Mouse (Mus musculus) MEL (cell line): Measurements from ENCODE around the gene Ap3m1.

Source experiments
- CTCF ChIP-seq, 3 experiments: IDR thresholded peaks in 2 of 3; conservative IDR thresholded peaks in 1 of 3; 2 replicates each; pipeline ENCODE4 v1.5.1; 2011 to 2012; ENCODE audit warnings: low read length in 3 of 3, low read depth in 2 of 3, mild to moderate bottlenecking in 2 of 3, improper control_type of control experiment in 1 of 3, inconsistent platforms in 1 of 3, mixed read lengths in 1 of 3, moderate library complexity in 1 of 3; ENCODE audit not compliant: control insufficient read depth in 1 of 3, insufficient read depth in 1 of 3, poor library complexity in 1 of 3, severe bottlenecking in 1 of 3
- GABPA ChIP-seq: IDR thresholded peaks from 2 replicates; pipeline ENCODE4 v1.6.1; 2012; ENCODE audit warnings: low read depth, mild to moderate bottlenecking, inconsistent platforms, low read length, improper control_type of control experiment, moderate library complexity
- MAX ChIP-seq: IDR thresholded peaks from 2 replicates; pipeline ENCODE4 v1.6.1; 2011; ENCODE audit warnings: low read length, improper control_type of control experiment
- MEF2A ChIP-seq: IDR thresholded peaks from 2 replicates; pipeline ENCODE4 v1.6.1; 2014; ENCODE audit warnings: low read depth, mild to moderate bottlenecking, inconsistent platforms, low read length, improper control_type of control experiment; ENCODE audit not compliant: poor library complexity, insufficient replicate concordance, severe bottlenecking; ENCODE audit errors: extremely low read depth
- MXI1 ChIP-seq: IDR thresholded peaks from 2 replicates; pipeline ENCODE4 v1.6.1; 2011; ENCODE audit warnings: mild to moderate bottlenecking, low read depth, low read length, improper control_type of control experiment
- MYC ChIP-seq: IDR thresholded peaks from 2 replicates; pipeline ENCODE4 v1.6.1; 2011; ENCODE audit warnings: low read depth, mild to moderate bottlenecking, low read length, improper control_type of control experiment, moderate library complexity
- POLR2A ChIP-seq, 2 experiments: IDR thresholded peaks; 2 replicates each; pipeline ENCODE4 v1.6.1; 2011 to 2012; ENCODE audit warnings: low read length in 2 of 2, mild to moderate bottlenecking in 2 of 2, control low read depth in 1 of 2, improper control_type of control experiment in 1 of 2, low read depth in 1 of 2, moderate library complexity in 1 of 2; ENCODE audit not compliant: control insufficient read depth in 1 of 2, insufficient read depth in 1 of 2, poor library complexity in 1 of 2
- RAD21 ChIP-seq: IDR thresholded peaks from 2 replicates; pipeline ENCODE4 v1.6.1; 2011; ENCODE audit warnings: mild to moderate bottlenecking, low read depth, low read length, improper control_type of control experiment
- TAL1 ChIP-seq: IDR thresholded peaks from 2 replicates; pipeline ENCODE4 v1.6.1; 2012; ENCODE audit warnings: mild to moderate bottlenecking, inconsistent platforms, low read length, moderate library complexity, mixed read lengths
- ZMIZ1 ChIP-seq: IDR thresholded peaks from 2 replicates; pipeline ENCODE4 v1.6.1; 2012; ENCODE audit warnings: low read depth, mild to moderate bottlenecking, inconsistent platforms, low read length, improper control_type of control experiment, moderate library complexity

- TF ChIP-seq CTCF (IDR thresholded peaks at IDR 0.05 in 2 of 3, conservative IDR thresholded peaks at IDR 0.05 in 1 of 3; ENCODE audit: control insufficient read depth in 1 of 3, insufficient read depth in 1 of 3, low read depth in 2 of 3, low read length in 3 of 3, poor library complexity in 1 of 3, severe bottlenecking in 1 of 3) (no peak), POLR2A (IDR thresholded peaks at IDR 0.05; ENCODE audit: control insufficient read depth in 1 of 2, insufficient read depth in 1 of 2, low read depth in 1 of 2, low read length in 2 of 2, poor library complexity in 1 of 2) (no peak), MYC (no peak), MEF2A (no peak), RAD21 (no peak), MAX (no peak), ZMIZ1 (no peak), TAL1 (no peak), GABPA (no peak), MXI1 (no peak)
Measured at GRCm38 (mm10) chr14:21020435-21020834, 31.9 kb downstream of the Ap3m1 start.
